20 mouse cellular contexts compared by ENCODE assay signal in genomic region chr16:46021302-46021701, GRCm38 (mm10). TPM values are rescaled to one million over a fixed set of nuclear protein-coding genes. Genes with fewer than 3 reads are reported as not detected.
DNase-seq lines count a peak whose midpoint lies in the region; ATAC-seq lines count a peak whose summit lies in the region.
"Had no signal": no experiment of that assay in that cellular context is flagged by ENCODE, and none has a peak within 500 bp of the region (broad histone marks: within the 10 kb centered on the region; RNA-seq: fewer than 3 reads in every experiment).

No protein-coding gene starts in this region.

- no peaks in the 10 kb centered on the region for H3K36me3 ChIP-seq in heart, embryonic 12.5 days
- H3K36me3 ChIP-seq in kidney, embryonic 16.5 days (ENCODE audit: insufficient read depth, low read length) = no peaks in the 10 kb centered on the region
- H3K36me3 ChIP-seq: embryonic facial prominence, embryonic 15.5 days; forebrain, embryonic 10.5 days; heart, embryonic 13.5 days; hindbrain, embryonic 15.5 days had no signal

- no peak overlapping the region for H3K27ac ChIP-seq in heart, embryonic 12.5 days (ENCODE audit: poor library complexity, severe bottlenecking)
- H3K27ac ChIP-seq in kidney, embryonic 16.5 days (ENCODE audit: low read length) = no peak overlapping the region
- H3K27ac ChIP-seq: embryonic facial prominence, embryonic 15.5 days; forebrain, embryonic 10.5 days; heart, embryonic 13.5 days; hindbrain, embryonic 15.5 days had no signal

- WGBS in heart, embryonic 12.5 days = 71% methylated on average over 2 of the region's 2 CpGs
- 70% methylated on average over 2 of the region's 2 CpGs for WGBS in kidney, embryonic 16.5 days

- no peak for ATAC-seq in heart, embryonic 12.5 days (ENCODE audit: insufficient number of reproducible peaks, low FRiP score)
- no peak for ATAC-seq in kidney, embryonic 16.5 days (ENCODE audit: low FRiP score, low TSS enrichment)
- ATAC-seq: activated CD4-positive, CD25-positive, alpha-beta regulatory T cell, adult 4 months; Patski had no signal

- no peak overlapping the region for H3K4me3 ChIP-seq in heart, embryonic 12.5 days
- H3K4me3 ChIP-seq in kidney, embryonic 16.5 days (ENCODE audit: low read length) = no peak overlapping the region
- H3K4me3 ChIP-seq: embryonic facial prominence, embryonic 15.5 days; erythroblast, embryonic 14.5 days; forebrain, embryonic 10.5 days; heart, embryonic 13.5 days; hindbrain, embryonic 15.5 days had no signal

- H3K27me3 ChIP-seq in heart, embryonic 12.5 days (replicated peaks) = no peaks in the 10 kb centered on the region
- H3K27me3 ChIP-seq in kidney, embryonic 16.5 days (ENCODE audit: insufficient read depth, low read length) = no peaks in the 10 kb centered on the region
- H3K27me3 ChIP-seq: embryonic facial prominence, embryonic 15.5 days; heart, embryonic 13.5 days; hindbrain, embryonic 15.5 days; Patski had no signal

- no peaks in the 10 kb centered on the region for H3K9me3 ChIP-seq in heart, embryonic 12.5 days (replicated peaks)
- H3K9me3 ChIP-seq in kidney, embryonic 16.5 days (ENCODE audit: low read length) = no peaks in the 10 kb centered on the region
- H3K9me3 ChIP-seq: embryonic facial prominence, embryonic 15.5 days; forebrain, embryonic 10.5 days; heart, embryonic 13.5 days; hindbrain, embryonic 15.5 days had no signal

- H3K4me2 ChIP-seq in heart, embryonic 12.5 days = no peak overlapping the region
- H3K4me2 ChIP-seq in kidney, embryonic 16.5 days (replicated peaks; ENCODE audit: low read depth, low read length) = no peak overlapping the region
- H3K4me2 ChIP-seq: embryonic facial prominence, embryonic 15.5 days; heart, embryonic 13.5 days; hindbrain, embryonic 15.5 days had no signal

- no peak overlapping the region for H3K9ac ChIP-seq in heart, embryonic 12.5 days
- H3K9ac ChIP-seq in kidney, embryonic 16.5 days (replicated peaks; ENCODE audit: low read length) = no peak overlapping the region
- H3K9ac ChIP-seq: embryonic facial prominence, embryonic 15.5 days; heart, embryonic 13.5 days; hindbrain, embryonic 15.5 days had no signal

- DNase-seq in heart, adult 11 months = peak; percentile 22
- peak; percentile 55 for DNase-seq in kidney, adult 9 months
- DNase-seq in NIH3T3 (ENCODE audit: low read depth) = peak; percentile 10
- peak; percentile 40 to 49 for DNase-seq in kidney, postnatal 36 days
- no peak for DNase-seq in cerebellum, postnatal 10 days
- DNase-seq: adrenal gland, postnatal 14 days; cerebellum, adult 2 months; cerebellum, postnatal 14 days; embryo, embryonic 11 days; gastrocnemius, postnatal 10 days; heart, postnatal 36 days had no signal

- H3K4me1 ChIP-seq in heart, embryonic 12.5 days (replicated peaks) = no peaks in the 10 kb centered on the region
- H3K4me1 ChIP-seq in kidney, embryonic 16.5 days (ENCODE audit: insufficient read depth, low read length) = no peaks in the 10 kb centered on the region
- H3K4me1 ChIP-seq: embryonic facial prominence, embryonic 15.5 days; forebrain, embryonic 10.5 days; heart, embryonic 13.5 days; hindbrain, embryonic 15.5 days had no signal

RNA-seq across cellular contexts. Expression of gene Plcxd2, which starts 11.3 kb away (rescaled TPM):
- 0.74 and 0.89 TPM in 2 replicates for polyA plus RNA-seq in heart, embryonic 12.5 days (2016; fragmentation: Nextera tagmentation; extraction: Ambion mirVana)
- polyA plus RNA-seq in kidney, embryonic 16.5 days (2015; fragmentation: Nextera tagmentation; extraction: Ambion mirVana) = 1.4 and 1.5 TPM in 2 replicates

Comparison
In these comparisons a context has a peak if more than half of its experiments do, and no peak if none do; other contexts are left out.
1. DNase-seq: peak in heart, adult 11 months (single experiment), kidney, adult 9 months (single experiment), NIH3T3 (single experiment) and kidney, postnatal 36 days (2 of 2); none in cerebellum, postnatal 10 days (0 of 2).